ENCODE assay signal across 8 mouse cellular contexts in genomic region chr2:59438479-59438935, GRCm38 (mm10). TPM values are rescaled to one million over a fixed set of nuclear protein-coding genes. Genes with fewer than 3 reads are reported as not detected.
A peak's percentile ranks its signal among the peaks of the same experiment; 100 is the strongest.
DNase-seq lines count a peak whose midpoint lies in the region; ATAC-seq lines count a peak whose summit lies in the region.

No protein-coding gene starts in this region.

- no peak for ATAC-seq in hindbrain, embryonic 12.5 days (ENCODE audit: low FRiP score)
- ATAC-seq in hindbrain, embryonic 16.5 days = peak; percentile 77

- no peaks in the 10 kb centered on the region for H3K9me3 ChIP-seq in hindbrain, embryonic 10.5 days
- no peaks in the 10 kb centered on the region for H3K9me3 ChIP-seq in hindbrain, embryonic 12.5 days (replicated peaks)
- H3K9me3 ChIP-seq in hindbrain, embryonic 16.5 days (ENCODE audit: control insufficient read depth, low read length) = no peaks in the 10 kb centered on the region

- no peak overlapping the region for H3K4me3 ChIP-seq in hindbrain, embryonic 10.5 days
- H3K4me3 ChIP-seq in hindbrain, embryonic 12.5 days = no peak overlapping the region
- peak overlapping the region; percentile 24 for H3K4me3 ChIP-seq in hindbrain, embryonic 16.5 days (ENCODE audit: low read length)

- DNase-seq in hindbrain, embryonic 10.5 days (ENCODE audit: low spot score) = peak; percentile 51
- DNase-seq in cerebellum, adult 9-11 months = peak; percentile 80
- peak; percentile 42 to 68 for DNase-seq in frontal cortex, postnatal 10 days (ENCODE audit: low spot score in 2 of 2)
- DNase-seq in layer of hippocampus, postnatal 36 days = peak; percentile 36 to 60
- DNase-seq in lung, postnatal 36 days = peak; percentile 86
- peak; percentile 54 for DNase-seq in retina, postnatal 7 days (ENCODE audit: low read depth, low spot score)

- 0 out of 2 replicates have a peak, but pooled peaks cover 3% of the 10 kb centered on the region for H3K4me1 ChIP-seq in hindbrain, embryonic 10.5 days (replicated peaks)
- 0 out of 2 replicates have a peak, but pooled peaks cover 6% of the 10 kb centered on the region for H3K4me1 ChIP-seq in hindbrain, embryonic 12.5 days
- H3K4me1 ChIP-seq in hindbrain, embryonic 16.5 days (ENCODE audit: control insufficient read depth, insufficient read depth, low read depth, low read length) = peaks cover 6% of the 10 kb centered on the region

- H3K27ac ChIP-seq in hindbrain, embryonic 10.5 days = no peak overlapping the region
- no peak overlapping the region for H3K27ac ChIP-seq in hindbrain, embryonic 12.5 days
- H3K27ac ChIP-seq in hindbrain, embryonic 16.5 days (ENCODE audit: low read depth, low read length) = no peak overlapping the region

- no peak overlapping the region for H3K9ac ChIP-seq in hindbrain, embryonic 12.5 days
- no peak overlapping the region for H3K9ac ChIP-seq in hindbrain, embryonic 16.5 days (ENCODE audit: low read depth, low read length)

- H3K36me3 ChIP-seq in hindbrain, embryonic 10.5 days = no peaks in the 10 kb centered on the region
- no peaks in the 10 kb centered on the region for H3K36me3 ChIP-seq in hindbrain, embryonic 12.5 days
- no peaks in the 10 kb centered on the region for H3K36me3 ChIP-seq in hindbrain, embryonic 16.5 days (ENCODE audit: control insufficient read depth, insufficient read depth, low read length)

- H3K4me2 ChIP-seq in hindbrain, embryonic 12.5 days (replicated peaks) = no peak overlapping the region
- peak overlapping the region; percentile 56 for H3K4me2 ChIP-seq in hindbrain, embryonic 16.5 days (ENCODE audit: low read length)

- 22% methylated on average over 10 of the region's 10 CpGs for WGBS in hindbrain, embryonic 10.5 days
- WGBS in hindbrain, embryonic 12.5 days = 18% methylated on average over 10 of the region's 10 CpGs
- 24% methylated on average over 10 of the region's 10 CpGs for WGBS in hindbrain, embryonic 16.5 days

- H3K27me3 ChIP-seq in hindbrain, embryonic 10.5 days (ENCODE audit: insufficient read depth, poor library complexity, severe bottlenecking) = 0 out of 2 replicates have a peak, but pooled peaks cover 6% of the 10 kb centered on the region
- H3K27me3 ChIP-seq in hindbrain, embryonic 12.5 days = peaks cover 3% of the 10 kb centered on the region; the same call in 1 of the 2 replicates
- H3K27me3 ChIP-seq in hindbrain, embryonic 16.5 days (replicated peaks; ENCODE audit: control insufficient read depth, insufficient read depth, low read length) = no peaks in the 10 kb centered on the region

RNA-seq across cellular contexts. Expression of gene Dapl1, which starts 45.9 kb away (rescaled TPM):
- polyA plus RNA-seq in hindbrain, embryonic 10.5 days (2016; fragmentation: Nextera tagmentation; extraction: Ambion mirVana) = 1.4 and 1.6 TPM in 2 replicates
- polyA plus RNA-seq in hindbrain, embryonic 12.5 days (2016; fragmentation: Nextera tagmentation; extraction: Ambion mirVana) = 1.6 and 3.4 TPM in 2 replicates
- polyA plus RNA-seq in hindbrain, embryonic 16.5 days (2015; fragmentation: Nextera tagmentation; extraction: Ambion mirVana) = 1.4 and 2.2 TPM in 2 replicates
- total RNA-seq in layer of hippocampus, postnatal 36 days (2021) = not detected
